Mouse (Mus musculus) hindbrain, embryonic 15.5 days (tissue): ENCODE results near the gene Gas2l3. TPM values are rescaled to one million over a fixed set of nuclear protein-coding genes. Genes with fewer than 3 reads are reported as not detected.

Source experiments
- ATAC-seq: fragments of 200-750 bp; cut with Nextera tagmentation; 2 replicates; pipeline ENCODE4 v1.8.0; 2017; ENCODE audit warnings: low read depth, moderate number of reproducible peaks, moderate TSS enrichment; ENCODE audit not compliant: low FRiP score
- H3K27ac ChIP-seq: fragments of 300-500 bp; sonication (generic); replicated peaks from 2 replicates; pipeline ENCODE4 v1.5.1; 2015; ENCODE audit warnings: mild to moderate bottlenecking, inconsistent platforms
- H3K27me3 ChIP-seq: fragments of 300-500 bp; sonication (generic); 2 replicates; pipeline ENCODE4 v1.6.1; 2015; ENCODE audit warnings: control low read depth, inconsistent platforms
- H3K36me3 ChIP-seq: fragments of 300-500 bp; sonication (generic); 2 replicates; pipeline ENCODE4 v1.6.1; 2015; ENCODE audit warnings: control low read depth, inconsistent platforms
- H3K4me1 ChIP-seq: fragments of 300-500 bp; sonication (generic); replicated peaks from 2 replicates; pipeline ENCODE4 v1.6.1; 2015; ENCODE audit warnings: control low read depth, inconsistent platforms
- H3K4me2 ChIP-seq: fragments of 300-500 bp; sonication (generic); 2 replicates; pipeline ENCODE4 v1.6.1; 2015; ENCODE audit warnings: moderate library complexity, mild to moderate bottlenecking, inconsistent platforms
- H3K4me3 ChIP-seq: fragments of 300-500 bp; sonication (generic); 2 replicates; pipeline ENCODE4 v1.5.1; 2015; ENCODE audit warnings: mild to moderate bottlenecking, inconsistent platforms
- H3K9ac ChIP-seq: fragments of 300-500 bp; sonication (generic); 2 replicates; pipeline ENCODE4 v1.6.1; 2015; ENCODE audit warnings: inconsistent platforms
- H3K9me3 ChIP-seq: fragments of 300-500 bp; sonication (generic); 2 replicates; pipeline ENCODE4 v1.6.1; 2016; ENCODE audit warnings: control low read depth, inconsistent platforms
- WGBS: fragments of 180-500 bp; shearing (Covaris S2); methylation state at CpG from one replicate; pipeline ENCODE4 v1.1.7; 2015; 5-methylcytosine and 5-hydroxymethylcytosine counted together
- polyA plus RNA-seq: library from polyadenylated mRNA; unstranded; fragments of >200 nt; fragmentation: Nextera tagmentation; extraction: Ambion mirVana; gene quantifications from 2 replicates; pipeline ENCODE4 v1.2.1, GENCODE M21; 2015

Gas2l3 gene
- polyA plus RNA-seq, 1 experiment from 2014 or later = 5.5 TPM

DNA sequence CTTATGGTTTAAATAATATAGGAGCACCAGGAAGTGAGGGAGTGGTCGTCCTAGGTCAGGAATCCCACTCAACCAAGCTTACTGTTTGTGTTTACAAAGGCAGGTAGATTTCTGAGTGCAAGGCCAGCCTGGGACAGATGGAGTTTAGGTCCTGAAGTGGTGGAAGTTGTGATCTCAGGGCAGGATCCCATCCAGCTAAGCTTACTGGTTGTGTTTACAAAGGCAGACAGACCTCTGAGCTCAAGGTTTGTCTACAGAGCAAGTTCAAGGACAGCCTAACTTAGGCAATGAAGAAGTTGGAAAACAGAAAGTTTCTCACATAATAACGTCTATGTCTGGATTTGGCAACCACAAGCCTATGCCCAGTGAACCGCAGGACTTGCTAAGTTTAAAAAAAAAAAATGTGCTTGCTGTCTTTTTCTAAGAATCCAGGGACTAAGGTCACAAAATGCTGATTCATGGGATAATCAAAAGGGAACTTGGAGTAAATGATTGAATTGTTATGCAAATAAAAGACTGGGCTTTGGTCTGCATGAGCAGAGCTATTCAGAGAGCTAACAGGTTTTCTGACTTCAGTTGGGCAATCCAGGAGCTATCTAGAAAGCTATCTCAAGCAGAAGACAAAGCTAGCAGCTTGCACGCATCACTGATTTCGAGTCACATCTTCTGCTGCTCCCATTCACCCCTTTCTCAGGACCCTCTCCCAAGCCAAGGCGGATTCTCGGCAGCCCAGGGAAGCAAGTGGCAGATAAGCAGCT, 27.0 kb upstream of the Gas2l3 start:
- Histone ChIP-seq H3K4me2 (no peak overlapping the region), H3K9ac (no peak overlapping the region), H3K9me3 (no peaks in the 10 kb centered on the region), H3K27me3 (no peaks in the 10 kb centered on the region), H3K4me3 (no peak overlapping the region), H3K4me1 (no peaks in the 10 kb centered on the region), H3K27ac (no peak overlapping the region), H3K36me3 (no peaks in the 10 kb centered on the region)
- no peak for ATAC-seq
- 42% methylated on average over 7 of the region's 7 CpGs for WGBS

DNA sequence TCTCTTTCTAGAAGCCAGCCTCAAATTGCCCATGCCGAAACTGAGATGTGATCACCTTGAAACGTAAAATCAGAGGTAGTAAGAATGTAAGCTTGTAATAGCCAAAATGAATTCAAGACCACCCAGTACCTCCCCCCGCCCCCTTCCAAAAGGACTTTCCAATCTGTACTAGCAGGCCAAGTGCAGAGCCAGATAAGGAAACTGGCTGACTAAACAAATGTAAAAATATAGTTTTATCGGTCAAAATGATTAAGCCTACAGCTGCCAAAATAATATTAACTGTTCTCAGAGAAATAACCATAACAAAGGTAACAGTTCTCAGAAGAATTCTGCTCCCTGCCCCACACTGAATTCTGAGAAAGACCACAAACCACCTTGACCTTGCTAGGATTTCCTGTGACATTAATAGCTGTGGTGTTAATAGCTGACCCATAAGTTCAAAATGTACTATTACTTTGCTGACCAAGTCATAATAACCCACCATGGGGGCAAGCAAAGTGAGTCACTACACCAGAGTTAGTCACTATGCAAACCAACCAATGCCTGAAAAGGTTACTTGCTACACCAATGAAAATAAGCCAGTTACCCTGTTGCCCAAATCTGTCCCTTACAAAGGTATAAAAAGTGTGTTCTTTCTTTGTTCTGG, 21.1 kb upstream of the Gas2l3 start:
- Histone ChIP-seq H3K9me3 (no peaks in the 10 kb centered on the region), H3K4me2 (no peak overlapping the region), H3K27ac (no peak overlapping the region), H3K36me3 (no peaks in the 10 kb centered on the region), H3K27me3 (no peaks in the 10 kb centered on the region), H3K4me3 (no peak overlapping the region), H3K9ac (no peak overlapping the region), H3K4me1 (no peaks in the 10 kb centered on the region)
- no peak for ATAC-seq
- 91% methylated on average over 4 of the region's 4 CpGs for WGBS

DNA sequence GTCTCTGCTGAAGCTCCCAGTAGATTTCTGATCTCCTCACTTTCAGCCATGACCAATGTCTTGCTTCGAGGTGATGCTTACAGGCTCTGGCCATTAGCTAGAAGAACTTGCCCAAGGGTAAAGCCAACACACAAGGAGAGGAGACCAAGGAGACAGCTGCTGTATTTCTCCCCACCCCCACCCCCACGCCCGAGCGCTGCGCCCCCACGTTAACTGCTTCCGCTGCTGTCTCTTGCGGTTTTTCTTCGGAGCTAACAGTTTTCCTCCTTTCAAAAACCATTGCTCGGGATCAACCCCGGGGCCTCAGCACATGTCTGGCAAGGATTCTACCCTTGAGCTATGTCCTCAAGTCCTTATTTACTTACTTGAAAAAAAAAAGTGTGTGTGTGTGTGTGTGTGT, 19.1 kb upstream of the Gas2l3 start:
- Histone ChIP-seq H3K4me3 (no peak overlapping the region), H3K27me3 (no peaks in the 10 kb centered on the region), H3K4me2 (no peak overlapping the region), H3K27ac (no peak overlapping the region), H3K4me1 (no peaks in the 10 kb centered on the region), H3K9ac (no peak overlapping the region), H3K36me3 (no peaks in the 10 kb centered on the region), H3K9me3 (no peaks in the 10 kb centered on the region)
- 88% methylated on average over 11 of the region's 11 CpGs for WGBS
- no peak for ATAC-seq

DNA sequence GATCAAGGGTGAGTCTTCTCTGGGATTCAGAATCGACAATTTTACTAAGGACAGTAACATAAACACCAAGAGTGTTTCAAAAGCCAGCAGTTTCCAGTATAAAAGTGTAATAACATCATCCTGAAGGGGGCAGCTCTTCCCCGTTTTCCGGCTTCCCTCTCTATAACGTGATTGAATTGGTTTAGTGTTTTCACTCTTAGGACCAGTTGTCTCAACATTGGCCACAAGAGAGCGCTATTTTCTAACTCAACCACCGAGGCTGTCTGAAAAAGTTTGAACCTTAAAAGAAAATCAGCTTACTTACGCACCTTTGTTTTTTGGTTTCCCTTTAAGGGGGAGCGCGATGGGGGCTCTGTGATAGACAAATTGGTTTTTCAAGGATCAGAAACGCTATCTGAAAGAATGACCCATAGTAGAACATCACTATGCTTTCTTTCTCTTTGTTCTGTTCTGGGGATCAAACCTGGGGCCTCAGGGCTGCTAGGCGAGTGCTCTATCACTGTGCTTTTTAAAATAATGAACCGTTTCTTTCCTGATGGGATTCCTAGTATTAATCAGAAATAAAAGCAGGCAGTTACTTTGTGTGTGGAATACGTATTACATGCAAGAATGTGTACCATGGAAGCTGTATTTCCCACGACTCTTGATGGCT, 18.2 kb upstream of the Gas2l3 start:
- no peak overlapping the region for H3K4me2 ChIP-seq
- H3K4me3 ChIP-seq = no peak overlapping the region
- ATAC-seq = peak; percentile 85
- no peaks in the 10 kb centered on the region for H3K9me3 ChIP-seq
- H3K27me3 ChIP-seq = peaks cover 4% of the 10 kb centered on the region; the same call in 1 of the 2 replicates
- no peak overlapping the region for H3K27ac ChIP-seq
- H3K9ac ChIP-seq = no peak overlapping the region
- WGBS = 20% methylated on average over 14 of the region's 14 CpGs
- no peaks in the 10 kb centered on the region for H3K36me3 ChIP-seq
- no peaks in the 10 kb centered on the region for H3K4me1 ChIP-seq

DNA sequence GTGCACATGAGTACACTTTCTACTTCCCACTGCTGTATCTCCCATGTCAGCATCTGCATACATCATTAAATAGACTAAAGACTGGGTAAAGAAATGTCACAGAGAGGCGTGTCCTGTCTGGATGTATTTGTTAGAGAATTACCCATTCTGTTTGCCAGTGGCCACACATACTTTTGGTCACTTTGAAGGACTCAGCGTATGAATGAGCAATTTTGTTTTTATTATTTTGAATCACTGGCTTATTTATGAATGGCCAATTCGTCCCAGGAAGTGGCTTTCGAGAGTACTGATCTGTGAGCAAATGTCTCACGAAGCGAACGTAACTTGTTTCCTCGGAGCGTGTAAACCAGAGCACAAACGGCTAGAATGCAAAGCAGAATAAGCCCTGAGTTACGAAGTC, 17.2 kb upstream of the Gas2l3 start:
- no peak for ATAC-seq
- Histone ChIP-seq H3K4me3 (no peak overlapping the region), H3K27me3 (peaks cover 4% of the 10 kb centered on the region; the same call in 1 of the 2 replicates), H3K27ac (no peak overlapping the region), H3K4me1 (no peaks in the 10 kb centered on the region), H3K36me3 (no peaks in the 10 kb centered on the region), H3K4me2 (no peak overlapping the region), H3K9ac (no peak overlapping the region), H3K9me3 (no peaks in the 10 kb centered on the region)
- 69% methylated on average over 11 of the region's 11 CpGs for WGBS

DNA sequence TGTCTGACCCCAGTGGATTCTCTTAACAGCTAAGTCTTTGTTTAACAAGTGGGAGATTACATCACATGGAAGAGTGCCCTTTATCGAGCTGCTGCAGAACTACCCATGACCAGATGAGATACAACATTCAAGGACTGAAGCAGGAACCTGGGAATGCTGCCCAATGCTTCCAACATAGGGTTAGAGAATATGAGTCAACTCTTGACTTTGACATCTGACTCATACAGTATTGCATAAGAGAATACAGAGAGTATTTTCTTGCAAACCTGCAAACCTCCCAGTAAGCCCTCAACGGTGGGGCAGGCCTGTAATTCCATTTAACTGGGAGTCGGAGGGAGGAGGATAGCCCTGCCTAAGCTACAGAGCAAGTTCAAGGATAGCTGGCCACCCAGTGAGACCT, 15.0 kb upstream of the Gas2l3 start:
- Histone ChIP-seq H3K36me3 (no peaks in the 10 kb centered on the region), H3K9ac (no peak overlapping the region), H3K4me2 (no peak overlapping the region), H3K4me3 (no peak overlapping the region), H3K27ac (no peak overlapping the region), H3K9me3 (no peaks in the 10 kb centered on the region), H3K4me1 (no peaks in the 10 kb centered on the region), H3K27me3 (peaks cover 4% of the 10 kb centered on the region; the same call in 1 of the 2 replicates)
- ATAC-seq = no peak
- 86% methylated on average over 3 of the region's 3 CpGs for whole genome bisulfite sequencing

DNA sequence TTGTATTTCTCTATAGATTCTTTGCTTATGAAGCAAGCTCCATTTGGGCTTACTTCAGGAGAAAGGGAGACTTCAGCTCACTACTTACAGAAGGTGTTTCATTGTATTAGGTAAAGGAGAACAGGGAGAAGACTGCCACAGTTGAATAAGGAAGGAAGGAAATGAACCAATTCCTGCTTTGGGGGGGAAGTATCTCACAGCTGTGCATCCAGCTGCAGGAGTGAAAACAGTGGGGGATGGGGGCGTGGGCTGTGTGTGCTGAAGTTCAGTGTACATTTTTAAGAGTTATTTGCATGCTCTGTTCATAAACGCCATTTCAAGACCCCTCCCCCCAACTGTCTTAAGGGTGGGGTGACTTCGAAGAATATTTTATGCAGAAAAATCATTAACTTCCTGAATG, 10.0 kb upstream of the Gas2l3 start:
- no peak overlapping the region for H3K27ac ChIP-seq
- no peaks in the 10 kb centered on the region for H3K9me3 ChIP-seq
- peaks cover 4% of the 10 kb centered on the region; the same call in 1 of the 2 replicates for H3K27me3 ChIP-seq
- H3K4me1 ChIP-seq = no peaks in the 10 kb centered on the region
- whole genome bisulfite sequencing = 89% methylated on average over 3 of the region's 3 CpGs
- no peak for ATAC-seq
- no peaks in the 10 kb centered on the region for H3K36me3 ChIP-seq
- no peak overlapping the region for H3K4me3 ChIP-seq
- no peak overlapping the region for H3K9ac ChIP-seq
- H3K4me2 ChIP-seq = no peak overlapping the region

DNA sequence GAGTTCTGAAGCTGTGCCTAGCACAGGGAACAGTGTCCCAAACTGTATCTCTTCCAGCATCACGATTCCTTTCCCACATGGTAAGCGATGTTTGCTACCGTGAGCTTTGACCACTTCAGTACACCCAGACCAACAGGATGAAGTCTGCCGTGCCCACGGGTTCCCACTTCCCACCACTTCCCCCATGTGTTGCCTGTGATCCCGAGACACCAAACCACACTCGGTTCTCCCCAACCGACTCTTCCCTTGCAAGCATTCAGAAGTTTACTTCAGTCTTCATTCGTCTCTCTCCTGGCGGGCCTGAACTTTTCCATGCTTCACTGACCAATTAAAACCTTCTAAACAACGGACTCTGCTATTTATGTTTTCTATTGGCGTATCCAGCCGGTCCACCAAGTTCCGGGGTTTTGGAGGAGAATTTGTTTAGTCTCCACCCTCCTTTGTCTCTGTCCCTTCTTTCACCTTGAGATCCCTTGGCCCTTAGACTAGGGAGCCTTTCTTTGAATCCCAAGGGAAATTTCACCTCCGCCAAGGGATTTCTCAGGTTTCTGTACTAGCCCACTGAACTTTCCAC, 9.4 kb upstream of the Gas2l3 start:
- 75% methylated on average over 15 of the region's 15 CpGs for WGBS
- Histone ChIP-seq H3K4me3 (no peak overlapping the region), H3K36me3 (no peaks in the 10 kb centered on the region), H3K4me1 (no peaks in the 10 kb centered on the region), H3K27me3 (peaks cover 4% of the 10 kb centered on the region; the same call in 1 of the 2 replicates), H3K9ac (no peak overlapping the region), H3K9me3 (no peaks in the 10 kb centered on the region), H3K4me2 (no peak overlapping the region), H3K27ac (no peak overlapping the region)
- ATAC-seq = no peak

DNA sequence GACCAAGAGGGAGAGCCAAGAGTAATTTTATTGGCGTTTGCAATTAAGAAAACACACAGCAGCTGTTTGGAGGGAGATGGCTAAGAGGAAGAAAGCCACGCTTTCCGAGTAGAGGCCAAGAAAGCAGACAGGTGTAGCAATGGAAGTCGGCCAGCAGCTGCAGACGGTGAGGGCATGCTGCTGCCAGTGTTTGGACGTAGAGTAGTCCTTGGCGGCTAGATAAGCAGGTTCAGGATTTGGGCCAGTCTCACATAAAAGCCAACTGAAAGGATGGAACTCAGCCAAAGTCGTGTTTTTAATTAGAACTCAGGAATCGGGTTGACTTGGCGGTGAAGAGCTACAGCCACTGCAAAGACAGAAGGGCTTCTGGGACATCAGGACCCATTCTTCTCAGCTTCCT, 6.6 kb upstream of the Gas2l3 start:
- Histone ChIP-seq H3K27ac (no peak overlapping the region), H3K9ac (no peak overlapping the region), H3K9me3 (no peaks in the 10 kb centered on the region), H3K36me3 (no peaks in the 10 kb centered on the region), H3K27me3 (peaks cover under 1% of the 10 kb centered on the region), H3K4me1 (no peaks in the 10 kb centered on the region), H3K4me3 (no peak overlapping the region), H3K4me2 (no peak overlapping the region)
- WGBS = 57% methylated on average over 10 of the region's 10 CpGs
- ATAC-seq = no peak; the same call in 1 of the 2 replicates

DNA sequence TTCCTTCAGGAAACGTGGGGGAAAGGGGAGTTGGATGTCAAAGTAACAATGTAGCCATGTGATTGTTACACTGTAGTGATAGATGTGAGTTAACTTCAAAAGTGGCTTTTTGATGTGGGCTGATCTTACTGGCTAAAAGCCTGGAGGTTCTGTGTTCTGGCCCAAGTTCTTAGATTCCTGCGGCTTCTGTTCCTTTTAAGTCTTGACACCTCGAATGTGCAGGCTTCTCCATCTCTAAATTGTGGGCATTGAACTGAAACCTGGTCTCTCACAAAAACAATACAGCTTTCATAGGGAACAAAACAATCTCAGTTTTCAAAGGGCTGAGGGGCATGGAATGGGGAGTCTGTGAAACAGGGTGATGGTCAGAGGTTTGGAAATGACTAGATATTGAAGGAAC, 614 bp upstream of the Gas2l3 start:
- Histone ChIP-seq H3K4me3 (peak overlapping the region; percentile 68), H3K27me3 (peaks cover 13% of the 10 kb centered on the region), H3K9me3 (no peaks in the 10 kb centered on the region), H3K27ac (no peak overlapping the region; the same call in 1 of the 2 replicates), H3K9ac (peak overlapping the region; percentile 36; the same call in 1 of the 2 replicates), H3K4me2 (peak overlapping the region; percentile 95), H3K4me1 (peaks cover 10% of the 10 kb centered on the region), H3K36me3 (no peaks in the 10 kb centered on the region)
- ATAC-seq = no peak
- 29% methylated on average over 3 of the region's 3 CpGs for WGBS

DNA sequence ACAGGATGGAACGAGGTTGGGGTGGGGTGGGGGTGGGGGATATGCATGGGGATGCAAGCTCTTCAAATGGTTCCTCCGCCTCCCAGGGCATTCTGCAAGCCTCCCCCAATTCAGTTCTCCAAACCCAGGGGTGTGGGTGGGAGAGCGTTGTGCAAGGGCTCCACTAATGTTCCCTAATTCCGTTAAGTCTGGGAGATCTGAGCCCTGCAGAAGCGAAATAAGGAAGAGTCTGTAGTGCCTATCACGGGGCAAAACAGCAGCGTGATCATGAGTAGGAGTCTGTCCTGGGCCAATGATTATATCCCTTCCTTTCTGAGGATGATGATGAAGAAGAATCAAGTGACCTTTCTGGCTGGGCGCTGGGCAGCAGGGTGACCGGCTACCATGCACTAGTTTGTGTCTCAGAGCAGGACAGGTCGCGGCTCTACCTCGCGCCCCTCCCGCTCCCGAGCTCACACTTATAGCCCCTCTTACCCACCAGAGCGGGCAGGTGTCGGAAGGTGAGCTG, 598 bp downstream of the Gas2l3 start:
- Histone ChIP-seq H3K27ac (peak overlapping the region; percentile 49; the same call in 1 of the 2 replicates), H3K27me3 (peaks cover 18% of the 10 kb centered on the region), H3K36me3 (no peaks in the 10 kb centered on the region), H3K4me1 (peaks cover 10% of the 10 kb centered on the region), H3K4me2 (peak overlapping the region; percentile 95), H3K4me3 (peak overlapping the region; percentile 68), H3K9me3 (no peaks in the 10 kb centered on the region), H3K9ac (peak overlapping the region; percentile 58)
- no peak; the same call in 1 of the 2 replicates for ATAC-seq
- 2% methylated on average over 17 of the region's 17 CpGs for WGBS
